Mouse (Mus musculus) liver, embryonic 15.5 days (tissue): Measurements from ENCODE around the gene Asb5. TPM values are rescaled to one million over a fixed set of nuclear protein-coding genes. Genes with fewer than 3 reads are reported as not detected.

ENCODE experiments used
- ATAC-seq: fragments of 200-750 bp; cut with Nextera tagmentation; 2 replicates; pipeline ENCODE4 v1.8.0; 2017; ENCODE audit warnings: moderate number of reproducible peaks, mild to moderate bottlenecking, moderate library complexity; ENCODE audit not compliant: insufficient read depth
- H3K27ac ChIP-seq: fragments of 300-500 bp; sonication (generic); replicated peaks from 2 replicates; pipeline ENCODE4 v1.5.1; 2015; ENCODE audit warnings: mild to moderate bottlenecking, inconsistent platforms
- H3K27me3 ChIP-seq: fragments of 300-500 bp; sonication (generic); 2 replicates; pipeline ENCODE4 v1.6.1; 2015; ENCODE audit warnings: mild to moderate bottlenecking, inconsistent platforms
- H3K36me3 ChIP-seq: fragments of 300-500 bp; sonication (generic); replicated peaks from 2 replicates; pipeline ENCODE4 v1.6.1; 2015; ENCODE audit warnings: moderate library complexity, mild to moderate bottlenecking, inconsistent platforms
- H3K4me1 ChIP-seq: fragments of 300-500 bp; sonication (generic); replicated peaks from 2 replicates; pipeline ENCODE4 v1.6.1; 2015; ENCODE audit warnings: inconsistent platforms
- H3K4me2 ChIP-seq: fragments of 300-500 bp; sonication (generic); 2 replicates; pipeline ENCODE4 v1.6.1; 2015; ENCODE audit warnings: moderate library complexity, mild to moderate bottlenecking, inconsistent platforms
- H3K4me3 ChIP-seq: fragments of 300-500 bp; sonication (generic); replicated peaks from 2 replicates; pipeline ENCODE4 v1.5.1; 2015; ENCODE audit warnings: mild to moderate bottlenecking, inconsistent platforms
- H3K9ac ChIP-seq: fragments of 300-500 bp; sonication (generic); 2 replicates; pipeline ENCODE4 v1.6.1; 2015; ENCODE audit warnings: moderate library complexity, mild to moderate bottlenecking, inconsistent platforms
- H3K9me3 ChIP-seq: fragments of 300-500 bp; sonication (generic); replicated peaks from 2 replicates; pipeline ENCODE4 v1.6.1; 2016; ENCODE audit warnings: inconsistent platforms
- WGBS: fragments of 180-500 bp; shearing (Covaris S2); methylation state at CpG from one replicate; pipeline ENCODE4 v1.1.7; 2015; ENCODE audit warnings: mixed read lengths; ENCODE audit not compliant: insufficient replicate concordance; 5-methylcytosine and 5-hydroxymethylcytosine counted together
- polyA plus RNA-seq: library from polyadenylated mRNA; unstranded; fragments of >200 nt; fragmentation: Nextera tagmentation; extraction: Ambion mirVana; gene quantifications from 2 replicates; pipeline ENCODE4 v1.2.1, GENCODE M21; 2015

The Asb5 gene
- polyA plus RNA-seq, 1 experiment from 2014 or later = 1.3 TPM

DNA sequence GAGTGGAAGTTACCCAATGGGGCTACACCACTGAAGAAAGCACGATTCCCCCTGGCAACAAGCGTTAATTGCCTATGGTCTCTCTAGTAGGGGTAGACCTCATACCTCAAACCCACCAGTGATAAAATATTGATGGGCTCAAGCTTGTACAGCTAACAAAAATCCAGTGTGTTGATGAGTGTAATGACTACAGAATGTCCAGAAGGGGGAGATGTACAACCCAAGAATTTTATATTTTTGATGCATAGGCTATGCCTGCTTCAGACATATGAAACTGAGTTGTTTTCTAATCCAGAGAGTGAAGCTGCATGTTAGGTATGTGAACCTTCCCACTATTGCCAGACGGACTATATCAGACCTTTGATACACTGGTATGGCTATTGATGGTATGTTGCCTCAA is 7.9 kb downstream of the Asb5 start:
- H3K27me3 ChIP-seq = no peaks in the 10 kb centered on the region
- H3K4me2 ChIP-seq = no peak overlapping the region
- H3K9me3 ChIP-seq = no peaks in the 10 kb centered on the region
- ATAC-seq = no peak
- H3K9ac ChIP-seq = no peak overlapping the region
- H3K27ac ChIP-seq = no peak overlapping the region
- 67% methylated on average over 3 of the region's 3 CpGs for WGBS
- H3K4me3 ChIP-seq = no peak overlapping the region
- no peaks in the 10 kb centered on the region for H3K4me1 ChIP-seq
- no peaks in the 10 kb centered on the region for H3K36me3 ChIP-seq

DNA sequence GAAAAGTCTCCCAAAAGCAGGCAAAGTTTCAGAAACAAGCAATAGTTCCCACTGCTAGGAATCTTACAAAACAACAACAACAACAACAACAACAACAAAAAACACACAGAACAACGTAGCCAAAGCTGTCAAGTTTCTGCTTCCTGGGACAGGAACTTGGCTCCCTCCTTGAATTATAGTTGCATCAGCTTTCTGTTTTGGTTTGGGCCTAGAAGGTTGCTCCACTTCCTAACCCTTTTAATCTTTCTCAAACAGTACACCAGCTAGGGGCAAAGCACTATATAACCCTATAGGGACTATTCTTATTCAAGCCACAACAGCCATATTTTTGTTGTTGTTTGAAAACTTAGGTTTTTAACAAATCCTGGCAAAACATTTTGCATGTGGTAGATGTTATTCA is 12.0 kb downstream of the Asb5 start:
- no peak for ATAC-seq
- WGBS = 26% methylated on average over 1 of the region's 1 CpGs
- H3K4me3 ChIP-seq = no peak overlapping the region
- H3K9me3 ChIP-seq = no peaks in the 10 kb centered on the region
- no peak overlapping the region for H3K9ac ChIP-seq
- no peak overlapping the region for H3K4me2 ChIP-seq
- no peaks in the 10 kb centered on the region for H3K36me3 ChIP-seq
- no peaks in the 10 kb centered on the region for H3K4me1 ChIP-seq
- H3K27me3 ChIP-seq = no peaks in the 10 kb centered on the region
- H3K27ac ChIP-seq = no peak overlapping the region

DNA sequence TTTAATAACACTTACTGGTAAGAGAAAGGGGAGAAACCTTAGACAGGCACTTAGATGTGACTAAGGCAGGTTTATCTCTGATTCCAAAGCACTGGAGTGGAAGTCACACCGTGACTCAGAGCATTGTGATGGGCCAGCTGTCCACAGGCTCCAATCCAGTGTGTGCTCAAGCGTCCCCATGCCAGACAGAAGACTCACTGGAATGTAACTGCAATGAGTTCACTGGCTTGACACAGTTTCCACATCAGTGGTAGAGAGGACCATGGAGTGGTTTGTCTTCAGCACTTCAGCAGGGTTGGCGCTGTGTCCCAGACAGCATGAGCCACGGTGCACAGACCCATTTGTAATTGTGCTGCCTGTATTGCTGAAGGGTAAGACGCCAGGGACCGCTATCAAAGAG is 19.0 kb downstream of the Asb5 start:
- Histone ChIP-seq H3K27ac (no peak overlapping the region), H3K36me3 (no peaks in the 10 kb centered on the region), H3K4me2 (no peak overlapping the region), H3K4me3 (no peak overlapping the region), H3K9ac (no peak overlapping the region), H3K4me1 (no peaks in the 10 kb centered on the region), H3K9me3 (no peaks in the 10 kb centered on the region), H3K27me3 (no peaks in the 10 kb centered on the region)
- ATAC-seq = no peak
- WGBS = 69% methylated on average over 6 of the region's 6 CpGs

DNA sequence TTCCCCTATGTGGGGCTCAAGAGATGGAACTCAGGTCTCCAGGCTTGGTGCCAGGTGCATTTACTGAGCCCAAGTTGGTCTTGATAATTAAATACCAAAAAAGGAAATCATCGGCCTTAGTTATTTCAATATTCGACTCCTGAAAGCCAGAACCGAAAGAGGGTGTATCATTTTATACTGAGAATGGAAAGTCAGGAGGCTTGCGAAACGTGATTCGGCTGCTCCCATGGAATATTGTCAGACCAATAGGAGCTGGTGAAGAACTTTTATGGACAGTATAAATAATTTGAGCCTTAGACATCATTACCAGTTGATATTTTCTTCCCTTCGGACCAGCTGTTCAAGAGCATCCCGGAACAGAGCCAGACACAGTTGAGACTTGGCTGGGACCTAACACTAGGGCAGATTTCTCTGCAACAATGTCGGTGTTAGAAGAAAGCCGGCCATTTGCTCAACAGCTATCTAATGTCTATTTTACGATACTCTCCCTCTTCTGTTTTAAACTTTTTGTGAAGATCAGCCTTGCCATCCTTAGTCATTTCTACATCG is 20.7 kb downstream of the Asb5 start:
- Histone ChIP-seq H3K9me3 (no peaks in the 10 kb centered on the region), H3K36me3 (no peaks in the 10 kb centered on the region), H3K4me2 (no peak overlapping the region), H3K4me1 (no peaks in the 10 kb centered on the region), H3K9ac (no peak overlapping the region), H3K27ac (no peak overlapping the region), H3K27me3 (no peaks in the 10 kb centered on the region), H3K4me3 (no peak overlapping the region)
- 80% methylated on average over 12 of the region's 12 CpGs for WGBS
- ATAC-seq = no peak

DNA sequence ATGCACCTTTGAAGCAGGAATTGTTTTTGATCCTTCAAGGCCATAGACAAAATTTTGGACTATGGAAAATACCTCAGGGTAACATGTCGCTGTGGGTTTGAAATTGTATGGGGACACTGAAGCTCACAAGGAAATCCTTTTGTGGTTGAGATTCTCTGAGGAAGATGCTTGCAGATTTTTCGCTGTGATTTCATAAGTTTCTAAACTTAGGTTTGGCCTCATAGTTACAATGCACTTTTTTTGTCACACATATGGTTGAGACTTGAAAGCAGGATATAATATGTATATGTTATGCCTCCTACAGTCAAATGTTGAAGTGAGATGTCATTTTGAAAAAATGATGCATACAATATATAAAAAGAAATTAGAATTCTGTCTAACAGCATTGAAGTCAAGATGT is 25.5 kb downstream of the Asb5 start:
- no peaks in the 10 kb centered on the region for H3K9me3 ChIP-seq
- 36% methylated on average over 2 of the region's 2 CpGs for WGBS
- no peak for ATAC-seq
- H3K4me3 ChIP-seq = no peak overlapping the region
- H3K4me2 ChIP-seq = no peak overlapping the region
- H3K9ac ChIP-seq = no peak overlapping the region
- H3K27ac ChIP-seq = no peak overlapping the region
- no peaks in the 10 kb centered on the region for H3K36me3 ChIP-seq
- no peaks in the 10 kb centered on the region for H3K27me3 ChIP-seq
- H3K4me1 ChIP-seq = no peaks in the 10 kb centered on the region

DNA sequence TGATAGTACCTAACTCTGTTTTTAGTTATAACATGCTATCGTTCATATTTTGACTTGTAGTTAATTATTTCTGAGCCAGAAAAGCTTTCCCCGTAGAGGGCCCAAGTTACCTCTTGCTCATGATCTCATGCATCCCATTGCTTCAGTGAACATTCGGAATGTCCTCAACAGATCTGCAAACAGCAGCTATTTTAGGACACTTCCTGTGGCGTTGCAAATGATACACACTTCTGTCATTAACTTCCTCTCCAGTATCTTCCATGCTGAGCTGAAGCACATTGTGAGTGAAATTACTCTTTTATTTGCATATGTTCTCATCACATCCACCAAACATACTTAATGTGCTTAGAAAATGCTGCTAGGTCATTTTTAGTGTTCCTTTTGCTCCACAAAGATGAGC is 32.8 kb downstream of the Asb5 start:
- H3K9ac ChIP-seq = no peak overlapping the region
- WGBS = 28% methylated on average over 4 of the region's 4 CpGs
- H3K36me3 ChIP-seq = no peaks in the 10 kb centered on the region
- H3K4me1 ChIP-seq = no peaks in the 10 kb centered on the region
- no peak for ATAC-seq
- H3K4me3 ChIP-seq = no peak overlapping the region
- no peak overlapping the region for H3K4me2 ChIP-seq
- H3K27ac ChIP-seq = no peak overlapping the region
- H3K27me3 ChIP-seq = no peaks in the 10 kb centered on the region
- H3K9me3 ChIP-seq = no peaks in the 10 kb centered on the region

DNA sequence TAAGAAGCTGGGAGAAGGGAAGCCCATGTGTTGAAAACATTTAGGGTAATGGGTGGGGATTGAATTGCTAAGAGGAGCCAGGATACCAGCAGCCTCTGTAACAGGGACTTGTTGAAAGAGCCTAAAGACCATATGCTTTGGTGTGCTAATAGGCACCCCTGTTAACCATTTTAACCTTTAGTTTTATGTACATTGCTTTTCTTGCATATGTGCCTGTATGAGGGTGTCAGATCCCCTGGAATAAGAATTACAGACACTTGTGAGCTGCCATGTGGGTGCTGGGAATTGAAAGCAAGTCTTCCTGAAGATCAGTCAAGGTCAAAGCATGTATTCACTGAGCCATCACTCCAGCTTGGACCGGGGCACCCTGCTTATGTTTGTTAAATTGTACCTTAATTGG is 35.8 kb downstream of the Asb5 start:
- Histone ChIP-seq H3K27me3 (no peaks in the 10 kb centered on the region), H3K27ac (no peak overlapping the region), H3K36me3 (no peaks in the 10 kb centered on the region), H3K9ac (no peak overlapping the region), H3K9me3 (no peaks in the 10 kb centered on the region), H3K4me3 (no peak overlapping the region), H3K4me2 (no peak overlapping the region), H3K4me1 (no peaks in the 10 kb centered on the region)
- WGBS = 64% methylated on average over 1 of the region's 1 CpGs
- no peak for ATAC-seq

DNA sequence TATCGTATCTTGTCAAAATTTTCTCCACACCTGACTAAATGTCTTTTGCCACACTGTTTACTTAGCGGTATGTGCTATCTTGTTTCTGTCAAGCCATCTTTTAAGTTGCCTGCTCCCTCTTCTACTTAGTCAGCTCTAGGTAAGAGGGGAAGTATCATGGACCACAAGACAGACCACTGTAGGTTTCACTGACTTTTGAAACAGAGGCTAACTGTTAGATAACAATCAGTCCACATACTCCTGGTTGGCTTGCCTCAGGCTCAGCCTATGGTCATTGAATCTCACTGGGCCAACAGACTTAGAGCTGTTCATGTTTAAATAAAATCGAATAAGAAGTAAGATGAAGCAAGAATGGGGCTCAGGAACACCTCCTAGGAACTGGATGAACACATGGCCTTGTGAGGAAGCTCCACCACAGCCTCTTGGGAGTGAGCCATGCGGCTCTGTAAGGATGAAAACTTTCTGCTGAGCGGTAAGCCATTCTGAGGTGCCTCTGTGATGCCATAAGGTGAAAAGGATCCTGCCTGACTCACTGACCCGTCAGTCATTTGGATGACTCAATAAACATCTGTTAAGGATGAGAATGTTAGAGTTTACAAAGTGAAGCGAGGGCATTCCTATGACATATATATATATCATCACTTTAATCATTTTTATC is 36.4 kb downstream of the Asb5 start:
- no peak overlapping the region for H3K27ac ChIP-seq
- WGBS = 61% methylated on average over 7 of the region's 7 CpGs
- no peaks in the 10 kb centered on the region for H3K36me3 ChIP-seq
- H3K9ac ChIP-seq = no peak overlapping the region
- no peaks in the 10 kb centered on the region for H3K4me1 ChIP-seq
- ATAC-seq = no peak
- H3K4me2 ChIP-seq = no peak overlapping the region
- H3K4me3 ChIP-seq = no peak overlapping the region
- H3K27me3 ChIP-seq = no peaks in the 10 kb centered on the region
- H3K9me3 ChIP-seq = no peaks in the 10 kb centered on the region

DNA sequence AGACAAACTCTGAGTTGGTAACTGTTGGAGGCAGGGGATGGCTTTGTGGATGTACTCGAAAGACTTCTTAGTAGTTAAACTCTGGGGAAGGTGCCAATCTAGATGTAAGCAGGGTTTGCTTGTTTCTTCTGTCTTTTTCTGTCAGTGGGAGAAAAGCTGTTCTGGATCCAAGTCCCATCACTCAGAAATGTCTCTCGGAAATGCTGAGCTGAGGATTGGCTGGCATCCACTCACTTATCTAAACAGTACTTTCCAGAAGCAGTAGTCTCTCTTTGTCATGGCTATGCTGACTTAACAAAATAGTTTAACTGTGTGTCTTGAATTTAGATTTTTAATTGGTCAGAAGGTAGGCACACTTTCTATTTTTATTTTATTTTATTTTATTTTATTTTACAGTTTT is 37.8 kb downstream of the Asb5 start:
- no peak overlapping the region for H3K9ac ChIP-seq
- no peaks in the 10 kb centered on the region for H3K27me3 ChIP-seq
- H3K27ac ChIP-seq = no peak overlapping the region
- no peak overlapping the region for H3K4me3 ChIP-seq
- H3K36me3 ChIP-seq = no peaks in the 10 kb centered on the region
- ATAC-seq = no peak
- H3K4me2 ChIP-seq = no peak overlapping the region
- no peaks in the 10 kb centered on the region for H3K9me3 ChIP-seq
- no peaks in the 10 kb centered on the region for H3K4me1 ChIP-seq
- WGBS = 44% methylated on average over 2 of the region's 2 CpGs

DNA sequence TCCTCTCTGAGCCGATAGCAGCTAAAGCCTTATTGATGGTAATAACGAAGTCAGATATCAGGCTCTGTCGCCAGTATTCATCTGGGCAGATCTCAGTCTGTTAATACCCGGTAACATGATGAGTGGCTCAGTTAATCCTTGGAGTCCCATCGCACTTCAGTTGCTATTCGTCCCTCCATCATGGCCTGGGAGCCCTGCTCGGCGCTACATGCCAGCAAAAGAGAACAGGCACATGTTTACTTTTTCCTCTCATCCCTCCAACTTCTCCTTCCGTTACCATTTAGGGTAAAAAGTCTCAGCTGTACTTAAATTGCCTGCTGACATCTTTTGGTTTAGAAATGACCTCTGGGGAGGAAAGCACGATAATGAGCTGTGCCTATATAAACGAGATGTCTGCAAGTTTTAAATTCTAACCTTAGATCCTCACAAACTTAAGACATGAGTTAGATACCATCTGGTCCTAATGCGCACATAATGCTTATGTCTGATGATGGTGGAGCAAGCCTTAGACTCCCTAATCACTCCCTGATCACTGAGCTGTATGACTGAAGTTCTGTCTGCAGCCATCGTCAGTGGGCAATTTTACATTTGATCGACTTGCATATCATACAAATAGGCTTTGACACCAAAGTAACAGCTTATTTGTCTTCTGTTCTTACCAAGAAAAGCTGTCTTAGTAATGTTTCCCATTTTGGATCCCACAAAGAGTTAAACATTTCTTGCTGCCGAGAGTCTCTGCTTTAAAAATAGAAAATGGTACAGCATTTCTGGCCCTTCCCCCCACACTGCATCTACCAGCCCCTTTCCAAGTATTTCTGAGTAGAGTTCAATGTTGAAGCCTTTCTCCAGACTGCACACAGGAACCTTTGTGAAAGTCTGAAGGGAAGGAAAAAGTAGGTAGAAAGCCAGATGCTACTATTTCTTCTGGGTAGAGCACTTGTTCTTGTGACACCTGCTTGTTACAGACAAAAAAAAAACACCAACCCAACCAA is 41.5 kb downstream of the Asb5 start:
- 64% methylated on average over 15 of the region's 15 CpGs for WGBS
- no peak for ATAC-seq
- Histone ChIP-seq H3K4me2 (no peak overlapping the region), H3K36me3 (no peaks in the 10 kb centered on the region), H3K4me1 (no peaks in the 10 kb centered on the region), H3K27me3 (no peaks in the 10 kb centered on the region), H3K27ac (no peak overlapping the region), H3K9ac (no peak overlapping the region), H3K9me3 (no peaks in the 10 kb centered on the region), H3K4me3 (no peak overlapping the region)

DNA sequence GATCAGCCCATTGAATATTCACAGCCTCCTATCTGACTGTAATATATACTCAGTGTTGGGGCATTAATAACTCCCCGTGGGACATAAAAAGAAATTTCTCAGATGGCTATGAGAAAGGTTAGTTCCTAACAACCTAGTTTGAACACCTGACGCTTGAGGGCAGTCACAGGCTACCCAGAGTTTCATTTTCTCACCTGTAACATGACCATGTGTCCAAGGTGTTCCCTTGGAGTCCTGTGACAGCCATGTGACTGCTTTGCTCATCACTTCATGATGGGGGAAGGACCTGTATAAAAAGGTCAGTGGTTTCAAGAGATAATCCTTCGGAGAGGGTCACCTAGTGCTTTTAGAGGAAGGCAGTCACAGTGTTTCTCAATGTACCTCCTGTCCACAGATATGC is 52.1 kb downstream of the Asb5 start:
- no peaks in the 10 kb centered on the region for H3K9me3 ChIP-seq
- no peak overlapping the region for H3K4me3 ChIP-seq
- no peaks in the 10 kb centered on the region for H3K36me3 ChIP-seq
- no peaks in the 10 kb centered on the region for H3K4me1 ChIP-seq
- 44% methylated on average over 3 of the region's 3 CpGs for WGBS
- H3K27me3 ChIP-seq = no peaks in the 10 kb centered on the region
- no peak overlapping the region for H3K9ac ChIP-seq
- no peak overlapping the region for H3K27ac ChIP-seq
- no peak for ATAC-seq
- H3K4me2 ChIP-seq = no peak overlapping the region
